Mouse (Mus musculus) cerebellum, adult 2 months (tissue): ENCODE measurements around the gene Dlgap1. TPM values are rescaled to one million over a fixed set of nuclear protein-coding genes. Genes with fewer than 3 reads are reported as not detected.

ENCODE experiments used
- DNase-seq, 2 experiments: peaks; one replicate each; pipeline ENCODE4 v3.0.0; 2021
- H3K27ac ChIP-seq: fragments of 200-500 bp; 2 replicates; pipeline ENCODE4 v1.5.1; 2012; ENCODE audit warnings: low read length, control low read depth, inconsistent platforms; ENCODE audit not compliant: insufficient read depth
- H3K27me3 ChIP-seq: fragments of 200-500 bp; 2 replicates; pipeline ENCODE4 v1.6.1; 2012; ENCODE audit warnings: inconsistent platforms, mild to moderate bottlenecking, low read length, moderate library complexity; ENCODE audit not compliant: control insufficient read depth, insufficient read depth
- H3K4me1 ChIP-seq: fragments of 200-500 bp; 2 replicates; pipeline ENCODE4 v1.6.1; 2011; ENCODE audit warnings: low read length; ENCODE audit not compliant: control insufficient read depth, insufficient read depth
- H3K4me3 ChIP-seq: fragments of 200-500 bp; replicated peaks from 2 replicates; pipeline ENCODE3; 2011; ENCODE audit warnings: mild to moderate bottlenecking, low read depth, low read length, control low read depth; ENCODE audit not compliant: insufficient read depth
- CTCF ChIP-seq: fragments of 200-500 bp; IDR thresholded peaks from 2 replicates; pipeline ENCODE4 v1.5.1; 2011; ENCODE audit warnings: low read depth, mild to moderate bottlenecking, control low read depth, low read length, moderate library complexity, borderline replicate concordance; ENCODE audit not compliant: insufficient read depth
- POLR2A ChIP-seq: fragments of 200-500 bp; IDR thresholded peaks from 2 replicates; pipeline ENCODE4 v1.6.1; 2011; ENCODE audit warnings: low read length, control low read depth, borderline replicate concordance; ENCODE audit not compliant: insufficient read depth
- WGBS: fragments of 180-500 bp; shearing (Covaris S2); methylation state at CpG from one replicate; pipeline ENCODE4 v1.1.7; 2018; 5-methylcytosine and 5-hydroxymethylcytosine counted together
- polyA plus RNA-seq: library from polyadenylated mRNA; depleted of rRNA; stranded (reverse); fragments of >200 nt; gene quantifications from 2 replicates; pipeline ENCODE4 v1.2.3, GENCODE M21; 2012

Dlgap1 gene
- polyA plus RNA-seq, 1 experiment: 172 TPM

GRCm38 (mm10) chr17:70614407-70615060, 645.7 kb downstream of the Dlgap1 start:
- no peaks in the 10 kb centered on the region for H3K27me3 ChIP-seq
- H3K4me1 ChIP-seq: peaks cover 11% of the 10 kb centered on the region
- TF ChIP-seq CTCF (no peak), POLR2A (no peak)
- WGBS: 50% methylated on average over 5 of the region's 5 CpGs
- H3K4me3 ChIP-seq: no peak overlapping the region
- H3K27ac ChIP-seq: no peak overlapping the region
- no peak for DNase-seq

GRCm38 (mm10) chr17:70622493-70622892, 653.6 kb downstream of the Dlgap1 start:
- Histone ChIP-seq H3K4me3 (no peak overlapping the region), H3K27ac (no peak overlapping the region; the same call in 1 of the 2 replicates), H3K27me3 (no peaks in the 10 kb centered on the region), H3K4me1 (peaks cover 28% of the 10 kb centered on the region)
- 6% methylated on average over 8 of the region's 8 CpGs for WGBS
- TF ChIP-seq CTCF (no peak), POLR2A (no peak)
- peak; percentile 69 to 80 for DNase-seq

- 49% methylated on average over 9 of the region's 9 CpGs for WGBS
- Histone ChIP-seq H3K27me3 (no peaks in the 10 kb centered on the region), H3K4me1 (peaks cover 27% of the 10 kb centered on the region), H3K4me3 (no peak overlapping the region), H3K27ac (no peak overlapping the region)
- TF ChIP-seq POLR2A (no peak), CTCF (no peak)
- peak in 1 of 2 experiments; percentile 43 for DNase-seq
These were observed 657.5 kb downstream of the Dlgap1 start for GRCm38 (mm10) chr17:70626396-70626795.

DNA sequence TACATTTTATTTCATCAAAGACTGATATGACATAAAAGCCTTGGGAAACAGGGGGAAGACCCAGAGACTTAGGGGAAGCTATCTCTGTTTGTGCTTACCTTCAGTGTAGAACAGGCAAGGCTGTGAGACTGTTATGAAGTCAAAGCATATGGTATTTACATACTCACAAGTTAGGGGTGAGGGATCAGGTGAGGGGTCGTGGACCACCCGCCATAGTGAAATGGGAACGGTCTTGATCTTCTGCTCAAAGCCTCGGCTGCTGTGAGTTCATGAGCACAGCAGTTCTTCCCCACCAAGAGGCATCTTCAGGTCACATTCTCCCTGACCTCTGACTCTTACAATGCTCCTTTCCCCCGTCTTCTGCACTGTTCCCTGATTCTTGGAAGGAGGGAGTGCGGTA, 658.1 kb downstream of the Dlgap1 start:
- no peak overlapping the region for H3K4me3 ChIP-seq
- H3K4me1 ChIP-seq: peaks cover 22% of the 10 kb centered on the region
- 87% methylated on average over 6 of the region's 6 CpGs for WGBS
- DNase-seq: no peak
- TF ChIP-seq POLR2A (no peak), CTCF (no peak)
- H3K27me3 ChIP-seq: no peaks in the 10 kb centered on the region
- no peak overlapping the region for H3K27ac ChIP-seq

- DNase-seq: no peak
- no peak overlapping the region for H3K4me3 ChIP-seq
- H3K4me1 ChIP-seq: peaks cover 15% of the 10 kb centered on the region
- no peak overlapping the region for H3K27ac ChIP-seq
- no peak for TF ChIP-seq CTCF
- no peak for TF ChIP-seq POLR2A
- no peaks in the 10 kb centered on the region for H3K27me3 ChIP-seq
- WGBS: 45% methylated on average over 6 of the region's 6 CpGs
These were observed 660.9 kb downstream of the Dlgap1 start for GRCm38 (mm10) chr17:70629653-70630378.

- H3K27ac ChIP-seq: no peak overlapping the region
- H3K27me3 ChIP-seq: no peaks in the 10 kb centered on the region
- TF ChIP-seq POLR2A: no peak
- peak; percentile 88 for TF ChIP-seq CTCF
- peak; percentile 88 to 89 for DNase-seq
- H3K4me3 ChIP-seq: no peak overlapping the region
- 18% methylated on average over 9 of the region's 9 CpGs for WGBS
- H3K4me1 ChIP-seq: peaks cover 6% of the 10 kb centered on the region; the same call in 1 of the 2 replicates
These were observed 664.5 kb downstream of the Dlgap1 start for GRCm38 (mm10) chr17:70633181-70633944.

- H3K27ac ChIP-seq: no peak overlapping the region
- no peak for DNase-seq
- H3K27me3 ChIP-seq: no peaks in the 10 kb centered on the region
- 94% methylated on average over 1 of the region's 1 CpGs for WGBS
- TF ChIP-seq CTCF (peak; percentile 44; the same call in 1 of the 2 replicates), POLR2A (no peak)
- H3K4me1 ChIP-seq: peaks cover 5% of the 10 kb centered on the region
- no peak overlapping the region for H3K4me3 ChIP-seq
These were observed 674.3 kb downstream of the Dlgap1 start for GRCm38 (mm10) chr17:70643211-70643610.
